Mouse (Mus musculus): ENCODE results near the gene Tenm4. TPM values are rescaled to one million over a fixed set of nuclear protein-coding genes. Genes with fewer than 3 reads are reported as not detected.

The Tenm4 gene
- polyA plus RNA-seq, 1 experiment from 2014 or later, result 42.7 TPM

- H3K36me3 ChIP-seq, result no peaks in the 10 kb centered on the region
- no peak for ATAC-seq (replicated peaks; ENCODE audit: low FRiP score)
- 88% methylated on average over 6 of the region's 6 CpGs for WGBS
Measured at GRCm38 (mm10) chr7:96476987-96477613, 306.1 kb downstream of the Tenm4 start.

DNA sequence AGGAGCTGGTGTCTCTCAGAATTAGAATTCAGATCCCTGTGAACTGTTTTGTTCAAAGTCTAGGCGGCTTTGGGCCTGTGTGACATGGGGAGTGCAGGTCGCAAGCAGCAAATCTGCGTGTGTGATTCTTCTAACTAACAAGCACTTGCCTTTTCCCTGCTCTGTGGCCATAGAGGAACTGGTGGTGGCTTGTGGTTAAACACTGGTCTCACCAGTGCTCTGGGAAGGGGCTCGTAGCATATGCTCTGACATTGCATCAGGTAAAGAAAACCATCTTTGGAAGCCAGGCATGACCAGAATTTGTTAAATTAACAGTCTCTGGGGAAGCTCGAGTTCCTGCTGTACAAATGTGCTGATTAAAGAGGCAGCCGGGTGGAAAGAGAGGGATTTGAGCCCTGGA is 308.1 kb downstream of the Tenm4 start:
- no peak overlapping the region for H3K4me3 ChIP-seq (replicated peaks)
- no peaks in the 10 kb centered on the region for H3K27me3 ChIP-seq
- 68% methylated on average over 6 of the region's 6 CpGs for WGBS
- H3K4me1 ChIP-seq, result peaks cover 14% of the 10 kb centered on the region
- no peak for ATAC-seq (replicated peaks; ENCODE audit: low FRiP score)
- no peak overlapping the region for H3K4me2 ChIP-seq
- H3K36me3 ChIP-seq, result no peaks in the 10 kb centered on the region
- H3K9ac ChIP-seq, result no peak overlapping the region
- no peak overlapping the region for H3K27ac ChIP-seq
- no peaks in the 10 kb centered on the region for H3K9me3 ChIP-seq (replicated peaks)

More at GRCm38 (mm10) chr7:96476987-96477613, 306.1 kb downstream of the Tenm4 start:
- H3K4me1 ChIP-seq, result no peaks in the 10 kb centered on the region
- no peak overlapping the region for H3K9ac ChIP-seq
- no peak overlapping the region for H3K27ac ChIP-seq
- no peaks in the 10 kb centered on the region for H3K27me3 ChIP-seq
- no peak overlapping the region for H3K4me3 ChIP-seq (replicated peaks)
- no peaks in the 10 kb centered on the region for H3K9me3 ChIP-seq (replicated peaks)
- no peak overlapping the region for H3K4me2 ChIP-seq

- peaks cover 14% of the 10 kb centered on the region for H3K4me1 ChIP-seq
- no peaks in the 10 kb centered on the region for H3K36me3 ChIP-seq
- no peak overlapping the region for H3K9ac ChIP-seq
- no peaks in the 10 kb centered on the region for H3K9me3 ChIP-seq (replicated peaks)
- no peak overlapping the region for H3K27ac ChIP-seq
- H3K4me3 ChIP-seq (replicated peaks), result no peak overlapping the region
- no peaks in the 10 kb centered on the region for H3K27me3 ChIP-seq
- no peak for ATAC-seq (replicated peaks; ENCODE audit: low FRiP score)
- no peak overlapping the region for H3K4me2 ChIP-seq
- 86% methylated on average over 9 of the region's 9 CpGs for WGBS
Measured at GRCm38 (mm10) chr7:96480351-96480983, 309.4 kb downstream of the Tenm4 start.

- Histone ChIP-seq H3K9me3 (replicated peaks) (no peaks in the 10 kb centered on the region), H3K4me3 (replicated peaks) (no peak overlapping the region), H3K36me3 (no peaks in the 10 kb centered on the region), H3K4me1 (peaks cover 14% of the 10 kb centered on the region), H3K27ac (no peak overlapping the region), H3K4me2 (no peak overlapping the region), H3K27me3 (no peaks in the 10 kb centered on the region), H3K9ac (no peak overlapping the region)
- no peak for ATAC-seq (replicated peaks; ENCODE audit: low FRiP score)
- WGBS, result 51% methylated on average over 8 of the region's 8 CpGs
Measured at GRCm38 (mm10) chr7:96482953-96483352, 311.9 kb downstream of the Tenm4 start.

- Histone ChIP-seq H3K9ac (no peak overlapping the region), H3K27me3 (no peaks in the 10 kb centered on the region), H3K27ac (no peak overlapping the region), H3K4me2 (no peak overlapping the region), H3K4me1 (peaks cover 19% of the 10 kb centered on the region), H3K9me3 (replicated peaks) (no peaks in the 10 kb centered on the region), H3K4me3 (replicated peaks) (no peak overlapping the region), H3K36me3 (no peaks in the 10 kb centered on the region)
- 70% methylated on average over 1 of the region's 1 CpGs for WGBS
- no peak; the same call in 1 of the 2 replicates for ATAC-seq (replicated peaks; ENCODE audit: low FRiP score)
Measured at GRCm38 (mm10) chr7:96484006-96484581, 313.0 kb downstream of the Tenm4 start.

- WGBS, result 60% methylated on average over 6 of the region's 6 CpGs
- peak overlapping the region; percentile 85 for H3K27ac ChIP-seq
- no peak overlapping the region for H3K4me3 ChIP-seq (replicated peaks)
- H3K9ac ChIP-seq, result no peak overlapping the region
- no peaks in the 10 kb centered on the region for H3K27me3 ChIP-seq
- ATAC-seq (replicated peaks; ENCODE audit: low FRiP score), result peak; percentile 78
- no peaks in the 10 kb centered on the region for H3K36me3 ChIP-seq
- H3K4me1 ChIP-seq, result peaks cover 42% of the 10 kb centered on the region
- H3K4me2 ChIP-seq, result no peak overlapping the region
- no peaks in the 10 kb centered on the region for H3K9me3 ChIP-seq (replicated peaks)
Measured at GRCm38 (mm10) chr7:96489348-96490076, 318.5 kb downstream of the Tenm4 start.

GRCm38 (mm10) chr7:96491896-96492295 is 320.9 kb downstream of the Tenm4 start:
- ATAC-seq (replicated peaks; ENCODE audit: low FRiP score), result no peak
- no peaks in the 10 kb centered on the region for H3K27me3 ChIP-seq
- no peaks in the 10 kb centered on the region for H3K36me3 ChIP-seq
- H3K4me3 ChIP-seq (replicated peaks), result no peak overlapping the region
- H3K9me3 ChIP-seq (replicated peaks), result no peaks in the 10 kb centered on the region
- no peak overlapping the region for H3K4me2 ChIP-seq
- H3K27ac ChIP-seq, result peak overlapping the region; percentile 85
- H3K4me1 ChIP-seq, result peaks cover 51% of the 10 kb centered on the region
- 43% methylated on average over 2 of the region's 2 CpGs for WGBS
- no peak overlapping the region for H3K9ac ChIP-seq

DNA sequence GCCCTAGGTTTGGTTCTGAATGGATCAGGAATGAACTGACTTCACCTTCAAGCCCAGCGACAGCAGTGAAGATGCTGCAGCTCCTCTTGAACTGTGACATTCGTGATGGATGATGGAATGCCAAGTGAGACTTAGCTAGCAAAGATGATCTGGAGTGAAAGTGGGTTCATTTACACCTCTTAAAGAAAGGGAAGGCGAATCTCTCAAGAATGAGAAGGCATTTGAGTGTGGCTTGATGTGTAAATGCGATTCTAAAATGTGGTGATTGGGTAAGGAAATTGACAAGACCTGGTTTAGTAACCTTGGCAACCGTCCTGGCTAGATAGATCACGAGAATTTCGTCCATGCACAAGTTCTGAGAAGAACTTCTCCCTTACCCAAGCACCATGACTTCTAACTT is 321.6 kb downstream of the Tenm4 start:
- no peak overlapping the region for H3K4me3 ChIP-seq (replicated peaks)
- H3K27ac ChIP-seq, result peak overlapping the region; percentile 52; the same call in 1 of the 2 replicates
- peaks cover 52% of the 10 kb centered on the region for H3K4me1 ChIP-seq
- H3K27me3 ChIP-seq, result no peaks in the 10 kb centered on the region
- H3K36me3 ChIP-seq, result no peaks in the 10 kb centered on the region
- ATAC-seq (replicated peaks; ENCODE audit: low FRiP score), result no peak
- 94% methylated on average over 7 of the region's 7 CpGs for WGBS
- H3K9ac ChIP-seq, result no peak overlapping the region
- H3K4me2 ChIP-seq, result no peak overlapping the region
- H3K9me3 ChIP-seq (replicated peaks), result no peaks in the 10 kb centered on the region

DNA sequence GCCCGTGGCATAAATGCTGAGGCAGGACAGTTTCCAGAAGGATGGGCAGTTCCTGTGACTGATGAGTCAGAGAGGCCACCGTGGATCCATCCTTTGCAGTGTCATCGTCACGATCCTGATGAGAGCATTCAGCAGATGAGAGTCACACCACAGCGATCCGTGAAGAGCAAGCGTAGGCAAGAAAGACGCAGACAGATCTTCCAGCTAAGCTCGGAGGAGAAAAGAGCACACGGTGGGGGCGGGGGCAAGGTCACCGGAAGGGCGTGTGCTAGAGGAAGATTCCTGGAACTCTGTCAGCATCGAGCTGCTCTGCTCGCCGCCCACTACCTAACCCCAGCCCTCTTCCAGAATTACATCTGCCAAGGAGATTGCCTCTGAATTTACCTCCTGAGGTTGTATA is 323.0 kb downstream of the Tenm4 start:
- H3K4me3 ChIP-seq (replicated peaks), result no peak overlapping the region
- H3K36me3 ChIP-seq, result no peaks in the 10 kb centered on the region
- no peaks in the 10 kb centered on the region for H3K27me3 ChIP-seq
- H3K9me3 ChIP-seq (replicated peaks), result no peaks in the 10 kb centered on the region
- ATAC-seq (replicated peaks; ENCODE audit: low FRiP score), result no peak
- H3K4me1 ChIP-seq, result peaks cover 48% of the 10 kb centered on the region
- H3K9ac ChIP-seq, result no peak overlapping the region
- no peak overlapping the region for H3K4me2 ChIP-seq
- 68% methylated on average over 16 of the region's 16 CpGs for WGBS
- no peak overlapping the region for H3K27ac ChIP-seq

DNA sequence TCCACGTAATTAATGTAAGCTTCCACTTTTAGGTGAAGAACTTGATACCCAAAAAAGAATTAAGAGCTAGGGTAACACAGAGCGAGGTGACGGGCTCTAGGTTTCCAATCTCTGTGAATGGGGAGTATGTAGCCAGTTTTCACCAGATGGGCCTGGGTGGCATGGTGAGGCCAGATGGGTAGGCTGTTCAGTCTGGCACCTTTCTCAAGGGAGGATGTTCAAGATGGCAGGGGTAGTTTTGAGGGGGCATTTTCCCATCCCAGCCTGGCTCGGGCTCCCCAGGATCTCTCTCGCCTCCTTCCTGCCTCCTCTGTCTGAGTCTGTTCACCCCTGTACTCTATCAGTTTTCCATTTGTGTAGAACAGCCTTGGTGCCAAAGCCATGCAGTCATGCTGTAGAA is 329.1 kb downstream of the Tenm4 start:
- no peak overlapping the region for H3K4me3 ChIP-seq (replicated peaks)
- H3K4me1 ChIP-seq, result peaks cover 29% of the 10 kb centered on the region
- H3K27me3 ChIP-seq, result no peaks in the 10 kb centered on the region
- WGBS, result 90% methylated on average over 5 of the region's 5 CpGs
- no peak for ATAC-seq (replicated peaks; ENCODE audit: low FRiP score)
- no peak overlapping the region for H3K27ac ChIP-seq
- H3K4me2 ChIP-seq, result no peak overlapping the region
- H3K36me3 ChIP-seq, result no peaks in the 10 kb centered on the region
- no peak overlapping the region for H3K9ac ChIP-seq
- H3K9me3 ChIP-seq (replicated peaks), result no peaks in the 10 kb centered on the region

- 88% methylated on average over 4 of the region's 4 CpGs for WGBS
- Histone ChIP-seq H3K36me3 (no peaks in the 10 kb centered on the region), H3K9me3 (replicated peaks) (no peaks in the 10 kb centered on the region), H3K9ac (no peak overlapping the region), H3K27me3 (no peaks in the 10 kb centered on the region), H3K4me2 (no peak overlapping the region), H3K4me3 (replicated peaks) (no peak overlapping the region), H3K27ac (no peak overlapping the region), H3K4me1 (peaks cover 27% of the 10 kb centered on the region)
- no peak for ATAC-seq (replicated peaks; ENCODE audit: low FRiP score)
Measured at GRCm38 (mm10) chr7:96500797-96501196, 329.8 kb downstream of the Tenm4 start.
